Mouse (Mus musculus) monocyte, adult 5-6 weeks (primary cell): ENCODE data around the gene Slc9a8. TPM values are rescaled to one million over a fixed set of nuclear protein-coding genes. Genes with fewer than 3 reads are reported as not detected.
A peak's percentile ranks its signal among the peaks of the same experiment; 100 is the strongest.

Experiments used
- ATAC-seq: fragments of 153-309, 156-312 bp; replicated peaks from 2 replicates; pipeline ENCODE4 v1.8.0; 2017; ENCODE audit warnings: mild to moderate bottlenecking; ENCODE audit not compliant: low TSS enrichment, insufficient number of reproducible peaks, severe bottlenecking, poor library complexity, low FRiP score
- total RNA-seq: library from RNA; stranded (forward); fragments of 200-1000, 200-491, 200-594 nt; gene quantifications from 3 replicates; pipeline ENCODE4 v1.2.3, GENCODE M21; 2017

Gene Slc9a8
- total RNA-seq, 1 experiment from 2014 or later = 34.1 TPM

DNA sequence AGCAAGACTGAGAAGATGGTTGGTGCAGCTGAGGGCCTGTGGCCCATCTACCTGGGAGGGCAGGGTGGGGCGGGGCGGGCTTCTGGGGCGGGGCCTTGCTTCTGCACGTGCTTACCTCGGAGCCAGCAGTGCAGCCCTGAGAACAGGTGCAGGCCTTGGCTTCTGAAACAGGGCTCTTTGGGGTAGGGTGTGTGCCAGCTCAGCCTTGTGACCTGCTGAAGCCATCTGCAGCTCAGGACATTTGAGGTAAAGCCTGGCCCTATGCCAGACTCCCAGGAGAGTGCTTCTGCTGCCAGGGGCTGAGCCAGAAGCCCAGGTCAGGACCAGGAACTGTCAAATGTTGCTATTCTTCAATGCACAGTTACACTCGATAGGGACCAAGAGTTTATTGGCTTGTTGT is 50.1 kb downstream of the Slc9a8 start:
- no peak for ATAC-seq

DNA sequence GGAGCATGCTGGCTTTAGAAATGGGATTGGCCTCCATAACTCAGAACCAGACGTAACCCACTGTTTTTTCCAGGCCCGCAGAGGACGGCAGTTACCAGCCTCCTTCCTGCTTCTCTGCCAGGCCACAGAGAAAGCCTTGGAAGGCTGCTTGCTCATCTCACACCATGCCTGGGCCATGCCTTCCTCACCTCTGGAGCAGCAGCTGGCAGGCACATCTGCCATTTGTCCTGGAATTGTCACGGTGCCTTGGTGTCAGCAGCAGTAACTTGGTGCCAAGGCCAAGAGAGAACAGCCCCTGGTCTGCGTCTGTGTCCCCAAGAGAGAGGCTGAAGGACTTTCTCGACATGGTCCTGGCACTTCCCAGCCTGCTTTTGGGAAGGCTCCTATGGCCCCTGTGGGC is 52.7 kb downstream of the Slc9a8 start:
- no peak for ATAC-seq

DNA sequence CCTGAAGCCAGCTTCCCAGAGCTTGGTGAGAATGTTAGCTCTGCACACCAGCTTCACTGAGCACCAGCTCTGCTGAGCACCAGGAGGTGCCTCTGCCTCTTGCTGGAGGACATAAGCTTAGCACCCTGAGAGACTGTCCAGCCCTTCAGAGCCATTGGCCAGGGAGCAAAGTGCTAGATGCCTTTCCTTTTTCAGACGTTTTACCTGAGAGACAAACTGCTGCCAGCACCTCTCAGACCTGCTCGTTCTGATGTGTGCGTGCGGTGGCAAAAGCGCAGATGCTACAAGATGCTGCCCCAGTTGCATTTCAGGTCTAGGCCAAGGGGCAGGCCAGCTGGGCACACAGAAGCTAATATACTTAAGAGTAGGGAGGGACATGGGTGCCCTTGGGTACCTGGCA is 54.1 kb downstream of the Slc9a8 start:
- ATAC-seq = no peak

DNA sequence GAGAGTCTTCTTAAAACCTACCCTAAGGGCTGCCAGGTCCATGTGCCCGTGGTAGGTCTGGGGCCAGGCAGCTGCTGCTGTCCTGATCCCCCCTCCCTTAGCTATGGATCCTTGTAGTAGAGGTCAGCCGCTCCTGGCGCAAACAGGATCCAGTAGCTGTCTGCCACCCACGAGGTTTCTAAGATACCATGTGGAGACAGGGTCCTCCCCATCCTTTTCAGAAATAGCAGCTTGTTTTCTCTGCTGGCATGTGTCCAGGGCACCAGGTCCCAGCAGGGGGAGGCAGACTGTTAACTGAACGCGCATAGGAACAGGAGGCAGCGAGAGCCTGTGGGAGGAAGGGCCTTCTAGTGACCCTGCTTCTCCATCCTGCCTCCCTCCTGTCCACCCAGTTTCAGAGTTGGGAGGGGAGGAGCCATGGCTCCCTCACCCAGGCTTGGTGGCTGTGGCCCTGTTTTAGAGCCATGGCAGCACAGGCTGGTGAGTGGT is 54.7 kb downstream of the Slc9a8 start:
- ATAC-seq = no peak

- ATAC-seq = no peak
These were observed 55.2 kb downstream of the Slc9a8 start for GRCm38 (mm10) chr2:167476762-167477161.

GRCm38 (mm10) chr2:167478128-167478527 is 56.6 kb downstream of the Slc9a8 start:
- no peak for ATAC-seq

- ATAC-seq = no peak
These were observed 58.0 kb downstream of the Slc9a8 start for GRCm38 (mm10) chr2:167479501-167479900.

- no peak for ATAC-seq
These were observed 61.2 kb downstream of the Slc9a8 start for GRCm38 (mm10) chr2:167482681-167483080.

DNA sequence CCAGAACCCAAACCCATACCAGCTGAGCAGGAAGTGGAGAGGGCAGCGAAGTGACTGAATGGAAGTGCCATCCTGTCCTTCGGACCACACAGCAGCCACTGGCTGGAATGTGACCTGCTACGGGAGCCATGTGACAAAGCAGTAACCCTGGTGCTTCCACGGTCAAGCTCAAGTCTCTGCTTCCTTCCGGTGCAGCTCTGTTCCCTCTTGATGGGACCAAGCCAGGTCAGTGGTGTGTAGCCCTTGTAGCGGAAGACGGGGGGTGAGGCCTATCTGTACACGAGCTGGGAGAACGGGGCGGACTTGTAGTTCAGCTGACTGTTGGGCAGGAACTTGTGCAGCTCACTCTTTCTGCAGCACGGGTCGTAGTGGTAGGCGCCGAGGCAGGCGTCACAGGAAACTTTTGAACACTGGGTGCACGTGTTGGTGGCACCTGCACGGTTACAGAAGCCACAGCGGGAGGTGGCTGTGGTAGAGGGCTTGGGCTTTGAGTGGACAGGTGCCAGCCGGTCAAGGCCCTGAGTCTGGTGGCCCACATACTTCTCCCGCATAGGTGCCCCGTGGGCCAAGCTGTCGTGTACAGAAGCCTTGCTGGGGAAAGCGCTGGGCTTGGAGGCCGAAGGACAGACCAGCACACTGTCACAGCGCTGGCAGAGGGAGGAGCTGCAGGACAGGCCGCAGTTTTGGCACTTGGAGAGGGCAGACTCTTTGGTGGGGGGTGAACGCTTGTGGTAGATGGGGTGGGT is 61.7 kb downstream of the Slc9a8 start:
- ATAC-seq = no peak

GRCm38 (mm10) chr2:167483827-167484410 is 62.4 kb downstream of the Slc9a8 start:
- ATAC-seq = no peak

- no peak for ATAC-seq
These were observed 63.4 kb downstream of the Slc9a8 start for GRCm38 (mm10) chr2:167484932-167485331.

GRCm38 (mm10) chr2:167485501-167486377 is 64.2 kb downstream of the Slc9a8 start:
- ATAC-seq = no peak

DNA sequence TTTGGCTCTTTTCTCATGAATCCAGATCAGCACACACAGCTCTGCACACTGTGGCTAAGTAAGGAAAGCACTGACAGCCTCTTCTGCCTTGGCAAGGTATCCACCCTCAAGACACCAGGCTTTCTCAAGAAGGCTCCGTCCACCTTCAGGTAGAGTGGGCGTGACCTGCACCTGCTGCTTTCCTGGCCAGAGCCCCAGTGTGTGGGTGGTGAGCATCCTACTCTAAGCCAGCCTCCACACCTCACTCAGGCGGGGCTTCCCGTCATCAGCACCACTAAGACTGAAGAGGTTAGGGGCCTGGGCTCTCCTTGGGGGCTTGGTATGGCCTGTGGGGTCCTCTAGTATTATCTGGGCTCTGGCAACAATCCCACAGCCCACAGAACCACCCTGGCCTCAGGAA is 65.1 kb downstream of the Slc9a8 start:
- no peak for ATAC-seq

GRCm38 (mm10) chr2:167487551-167487950 is 66.0 kb downstream of the Slc9a8 start:
- no peak for ATAC-seq

GRCm38 (mm10) chr2:167487994-167488393 is 66.5 kb downstream of the Slc9a8 start:
- no peak for ATAC-seq

GRCm38 (mm10) chr2:167490813-167491525 is 69.5 kb downstream of the Slc9a8 start:
- no peak for ATAC-seq

- ATAC-seq = peak; percentile 10; the same call in 1 of the 2 replicates
These were observed 70.5 kb downstream of the Slc9a8 start, which contains the start of gene Rnf114 for GRCm38 (mm10) chr2:167491757-167492708. Gene Rnf114 (plus strand): TSS chr2:167492645.
